Mouse (Mus musculus): ENCODE measurements around the gene Igfbp7.

Igfbp7 gene

GRCm38 (mm10) chr5:77340033-77340432, 67.8 kb downstream of the Igfbp7 start:
- DNase-seq, result no peak

GRCm38 (mm10) chr5:77330154-77330553, 77.7 kb downstream of the Igfbp7 start:
- DNase-seq, result no peak

- DNase-seq, result no peak
Observed at GRCm38 (mm10) chr5:77324936-77325335, 82.9 kb downstream of the Igfbp7 start.

GRCm38 (mm10) chr5:77314986-77315385, 92.9 kb downstream of the Igfbp7 start:
- DNase-seq, result no peak

- DNase-seq, result no peak
Observed at GRCm38 (mm10) chr5:77314206-77314605, 93.6 kb downstream of the Igfbp7 start.

- peak; percentile 99 for DNase-seq
Observed at GRCm38 (mm10) chr5:77309924-77310772, 97.7 kb downstream of the Igfbp7 start, which contains the start of the genes Noa1 and Polr2b. Noa1 (minus strand) TSS chr5:77310084. Polr2b (plus strand) TSS chr5:77310147.

- DNase-seq, result no peak
Observed at GRCm38 (mm10) chr5:77309051-77309906, 98.6 kb downstream of the Igfbp7 start.

- no peak for DNase-seq
Observed at GRCm38 (mm10) chr5:77307821-77308553, 99.9 kb downstream of the Igfbp7 start.

- DNase-seq, result no peak
Observed at GRCm38 (mm10) chr5:77301296-77301903, 106.4 kb downstream of the Igfbp7 start.

GRCm38 (mm10) chr5:77299486-77299885, 108.4 kb downstream of the Igfbp7 start:
- no peak for DNase-seq

Measured in kidney, postnatal 14 days (tissue).